Mouse (Mus musculus) granulocyte monocyte progenitor cell, adult 5-6 weeks (primary cell): Measurements from ENCODE around the gene Gm28043. TPM values are rescaled to one million over a fixed set of nuclear protein-coding genes. Genes with fewer than 3 reads are reported as not detected.

Experiments used
- ATAC-seq: replicated peaks from 2 replicates; pipeline ENCODE4 v1.8.0; 2016; ENCODE audit warnings: mild to moderate bottlenecking, moderate TSS enrichment, inconsistent platforms; ENCODE audit not compliant: poor library complexity, severe bottlenecking
- total RNA-seq, 2 experiments: library from RNA; stranded (forward) in 1 of 2; stranded (reverse) in 1 of 2; fragments of 200-712, 200-1000 nt in 1 of 2; fragments of >200 nt in 1 of 2; fragmentation: Nextera tagmentation in 1 of 2; gene quantifications; 2 replicates each; pipeline ENCODE4 v1.2.3; 2014 to 2017

Gm28043 gene
- total RNA-seq, 2 experiments from 2014 or later = 5.4 to 6.1 TPM

- no peak for ATAC-seq
Observed at GRCm38 (mm10) chr17:29619231-29619630, 4.6 kb downstream of the Gm28043 start.

DNA sequence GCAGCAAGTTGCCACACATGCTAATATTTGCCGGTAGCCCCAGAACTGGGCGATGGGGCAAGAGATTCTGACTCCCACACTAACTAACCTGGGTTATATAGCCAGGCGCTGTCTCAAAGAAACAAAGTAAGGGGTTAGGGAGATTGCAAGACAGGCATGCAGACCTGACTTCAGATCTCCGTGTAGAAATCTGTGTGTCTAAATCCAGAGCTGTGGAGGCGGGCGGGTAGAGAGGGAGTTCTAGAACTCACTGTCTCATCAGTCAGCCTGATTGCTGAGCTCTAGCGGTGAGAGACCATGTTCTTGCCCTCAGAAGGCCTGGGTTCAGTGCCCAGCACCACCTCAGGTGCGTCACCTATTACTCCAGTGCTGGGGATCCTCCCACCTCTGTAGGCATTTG, 8.8 kb downstream of the Gm28043 start:
- ATAC-seq = no peak

DNA sequence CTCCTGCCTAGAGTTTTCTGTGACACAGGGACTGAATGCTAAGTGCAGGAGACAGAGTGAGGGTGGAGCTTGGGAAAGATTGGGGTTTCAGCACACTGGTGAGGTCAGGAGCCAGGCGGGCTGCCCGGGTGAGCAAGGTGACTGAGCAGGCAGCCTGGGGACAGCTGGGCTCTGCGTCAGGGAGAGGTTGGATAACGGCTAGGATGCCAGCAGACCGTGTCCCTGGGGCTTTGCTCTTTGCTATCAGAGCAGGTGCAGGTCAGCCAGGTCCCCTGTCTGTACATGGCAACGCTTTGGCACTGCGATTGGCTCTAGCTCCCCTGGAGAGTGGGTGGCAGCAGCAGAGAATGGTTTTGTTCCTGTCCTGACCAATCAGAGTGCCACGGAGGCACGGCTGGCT, 12.6 kb downstream of the Gm28043 start:
- no peak for ATAC-seq

DNA sequence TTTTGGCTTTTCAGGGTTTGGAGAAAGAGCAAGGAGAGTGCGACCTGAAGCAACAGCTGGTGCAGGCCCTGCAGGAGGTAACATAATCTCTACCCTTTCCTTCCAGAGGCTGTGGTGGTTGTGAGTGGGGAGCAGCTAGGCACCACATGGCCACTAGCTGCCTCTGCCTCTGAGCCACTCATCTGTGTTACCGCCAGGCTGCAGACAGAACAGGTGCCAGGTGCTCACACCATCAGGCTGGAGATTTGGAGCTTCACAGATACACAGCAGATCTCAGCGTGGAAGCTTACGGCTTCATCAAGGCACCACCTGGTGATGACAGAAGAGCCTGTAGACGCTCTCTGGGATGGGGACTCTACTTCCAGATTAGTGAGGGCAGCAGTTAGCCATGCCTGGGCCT, 14.3 kb downstream of the Gm28043 start:
- no peak for ATAC-seq

DNA sequence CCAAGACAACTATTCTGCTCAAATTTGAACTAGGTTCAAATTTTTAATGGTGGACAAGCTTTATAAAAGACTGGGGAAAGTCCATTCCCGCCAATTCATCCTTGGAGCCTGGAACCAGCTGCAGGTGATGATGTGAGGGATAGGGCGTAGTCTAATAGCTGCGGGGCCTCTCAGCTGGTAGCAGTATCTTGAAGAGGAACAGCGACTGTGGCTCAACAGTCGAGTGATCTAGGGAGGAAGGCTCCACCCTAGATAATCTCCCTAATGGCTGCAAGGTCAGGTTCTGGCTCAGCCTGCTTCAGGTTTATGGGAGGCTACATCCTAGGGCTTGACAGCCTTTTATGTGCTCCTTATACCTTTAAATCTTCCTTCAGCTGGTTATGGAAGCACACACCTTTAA, 14.9 kb downstream of the Gm28043 start:
- ATAC-seq = no peak

DNA sequence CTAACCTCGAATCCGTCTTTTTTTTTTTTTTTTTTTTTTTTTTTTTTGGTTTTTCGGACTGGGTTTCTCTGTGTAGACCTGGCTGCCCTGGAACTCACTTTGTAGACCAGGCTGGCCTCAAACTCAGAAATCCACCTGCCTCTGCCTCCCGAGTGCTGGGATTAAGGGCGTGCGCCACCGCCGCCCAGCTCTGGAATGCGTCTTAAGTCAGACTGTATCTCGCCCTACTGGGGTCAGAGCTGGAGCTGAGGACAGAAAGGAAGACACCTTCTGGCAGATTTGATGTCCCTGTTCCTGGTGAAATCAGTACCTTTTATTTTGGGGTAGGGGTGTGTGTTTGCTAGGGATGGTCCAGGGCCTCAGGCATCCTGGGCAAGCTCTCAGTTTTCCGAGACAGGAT, 17.6 kb downstream of the Gm28043 start:
- no peak for ATAC-seq

GRCm38 (mm10) chr17:29635492-29635891, 20.8 kb downstream of the Gm28043 start:
- ATAC-seq = no peak

- no peak for ATAC-seq
Observed at GRCm38 (mm10) chr17:29636118-29636517, 21.4 kb downstream of the Gm28043 start.

DNA sequence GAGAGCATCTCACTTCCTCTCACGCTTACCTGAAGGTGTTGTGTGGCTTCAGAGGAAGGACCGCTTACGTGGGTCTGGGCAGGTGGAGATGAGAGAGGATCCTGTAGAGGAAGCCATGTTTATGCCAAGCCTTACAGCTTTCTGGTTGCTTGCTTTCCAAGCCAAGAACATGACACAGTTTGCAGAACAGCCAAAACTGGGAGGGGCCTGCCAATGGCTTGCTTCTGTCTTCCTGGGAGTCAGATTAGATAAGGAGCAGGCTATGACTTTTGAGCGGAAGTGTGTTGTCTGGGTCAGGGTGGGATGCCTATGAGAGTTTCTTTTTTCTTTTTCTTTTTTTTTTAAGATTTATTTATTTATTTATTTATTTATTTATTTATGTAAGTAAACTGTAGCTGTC, 22.7 kb downstream of the Gm28043 start:
- ATAC-seq = no peak

DNA sequence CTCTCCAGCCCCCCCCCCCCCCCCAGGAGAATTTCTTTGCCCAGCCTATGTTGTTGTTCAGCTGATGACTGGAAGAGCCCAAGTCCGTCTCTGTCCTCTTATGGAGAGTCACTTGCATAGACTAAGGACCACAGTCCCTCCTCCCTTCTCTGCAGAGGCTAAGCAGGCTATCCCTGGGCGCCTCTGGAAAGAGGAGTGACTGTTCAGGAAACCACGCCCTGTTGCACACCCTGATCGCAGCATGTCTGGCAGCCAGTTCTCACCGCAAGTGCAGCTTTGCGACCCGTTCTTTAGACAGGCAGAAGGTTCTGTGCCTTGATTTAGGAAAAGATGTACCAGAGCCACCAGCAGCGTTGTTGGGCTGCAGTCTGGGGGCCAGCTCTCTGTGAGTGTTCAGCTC, 23.2 kb downstream of the Gm28043 start:
- ATAC-seq = no peak; the same call in 1 of the 2 replicates

DNA sequence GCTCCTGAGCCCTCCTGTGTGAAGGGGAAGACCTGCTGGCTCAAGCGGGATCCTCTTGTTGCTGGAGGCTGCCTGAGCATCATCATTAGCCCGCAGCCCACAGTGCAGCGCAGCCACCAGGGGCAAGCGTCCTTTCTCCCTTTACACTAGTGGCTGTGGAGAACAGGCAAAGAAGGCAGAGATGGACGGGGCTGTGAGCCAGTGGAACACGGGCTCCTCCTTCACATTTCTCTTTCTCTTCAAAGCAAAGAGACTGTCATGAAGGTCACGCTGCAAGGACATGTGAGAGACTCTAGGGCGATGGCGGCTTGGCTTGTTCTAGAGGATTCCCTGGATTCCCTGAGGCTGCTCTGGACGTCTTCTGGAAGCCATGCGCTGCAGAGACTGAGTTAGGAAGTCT, 26.3 kb downstream of the Gm28043 start:
- ATAC-seq = no peak

- ATAC-seq = no peak
Observed at GRCm38 (mm10) chr17:29642219-29642618, 27.5 kb downstream of the Gm28043 start.

DNA sequence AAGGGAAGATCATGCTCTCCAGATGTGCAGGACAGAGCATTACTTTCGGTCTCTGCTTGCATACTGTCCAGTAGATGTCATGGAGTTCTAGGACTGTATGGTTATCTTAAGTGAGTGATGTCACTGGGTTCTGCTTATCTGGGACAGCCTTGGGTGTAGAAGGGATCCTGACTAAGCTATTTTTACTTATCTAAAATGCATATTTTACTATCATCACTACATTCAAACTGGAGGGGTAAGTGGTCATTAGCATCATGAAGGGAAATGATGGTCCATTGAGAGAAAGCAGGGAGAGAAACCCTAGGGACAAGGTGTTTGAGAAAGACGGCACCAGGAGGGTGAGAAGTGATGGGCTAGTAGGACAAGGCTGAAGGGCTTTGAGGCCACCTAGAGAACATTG, 43.6 kb downstream of the Gm28043 start:
- no peak for ATAC-seq

GRCm38 (mm10) chr17:29660076-29660761, 45.5 kb downstream of the Gm28043 start, which contains the start of gene Cmtr1:
Gene Cmtr1 (plus strand): TSS chr17:29660595.
- ATAC-seq = peak; percentile 96

DNA sequence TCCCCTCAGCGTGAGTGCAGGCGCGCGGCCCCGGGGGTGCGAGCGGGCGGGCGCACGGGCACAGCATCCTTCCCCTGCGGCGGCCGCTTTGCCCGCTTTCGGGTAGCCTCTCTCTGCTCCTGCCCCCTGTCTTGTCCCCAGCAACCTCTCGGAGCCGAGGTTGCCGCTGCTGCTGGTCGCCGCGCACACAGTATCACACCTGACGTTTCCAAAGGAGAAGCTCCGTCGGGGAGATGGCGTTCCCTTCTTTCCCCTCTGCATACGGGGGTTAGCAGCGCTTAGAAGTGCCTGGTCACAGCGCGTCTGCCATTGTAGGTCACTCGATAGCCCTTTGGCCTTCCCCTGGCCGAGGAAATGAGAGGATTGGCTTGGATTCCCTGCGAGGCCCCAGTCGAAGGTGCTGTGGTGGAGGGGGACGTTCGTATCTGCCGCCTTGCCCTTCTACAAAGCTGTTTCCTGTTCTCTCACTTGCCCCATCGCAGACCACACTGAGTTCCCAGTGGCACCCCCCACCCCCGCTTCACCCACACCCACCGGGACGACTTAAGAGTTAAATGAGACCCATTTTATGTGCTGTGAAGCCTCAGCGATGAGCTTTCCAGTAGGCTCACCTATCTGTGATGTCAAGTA, 46.2 kb downstream of the Gm28043 start:
- peak; percentile 60 for ATAC-seq

GRCm38 (mm10) chr17:29662145-29662544, 47.5 kb downstream of the Gm28043 start:
- ATAC-seq = no peak

DNA sequence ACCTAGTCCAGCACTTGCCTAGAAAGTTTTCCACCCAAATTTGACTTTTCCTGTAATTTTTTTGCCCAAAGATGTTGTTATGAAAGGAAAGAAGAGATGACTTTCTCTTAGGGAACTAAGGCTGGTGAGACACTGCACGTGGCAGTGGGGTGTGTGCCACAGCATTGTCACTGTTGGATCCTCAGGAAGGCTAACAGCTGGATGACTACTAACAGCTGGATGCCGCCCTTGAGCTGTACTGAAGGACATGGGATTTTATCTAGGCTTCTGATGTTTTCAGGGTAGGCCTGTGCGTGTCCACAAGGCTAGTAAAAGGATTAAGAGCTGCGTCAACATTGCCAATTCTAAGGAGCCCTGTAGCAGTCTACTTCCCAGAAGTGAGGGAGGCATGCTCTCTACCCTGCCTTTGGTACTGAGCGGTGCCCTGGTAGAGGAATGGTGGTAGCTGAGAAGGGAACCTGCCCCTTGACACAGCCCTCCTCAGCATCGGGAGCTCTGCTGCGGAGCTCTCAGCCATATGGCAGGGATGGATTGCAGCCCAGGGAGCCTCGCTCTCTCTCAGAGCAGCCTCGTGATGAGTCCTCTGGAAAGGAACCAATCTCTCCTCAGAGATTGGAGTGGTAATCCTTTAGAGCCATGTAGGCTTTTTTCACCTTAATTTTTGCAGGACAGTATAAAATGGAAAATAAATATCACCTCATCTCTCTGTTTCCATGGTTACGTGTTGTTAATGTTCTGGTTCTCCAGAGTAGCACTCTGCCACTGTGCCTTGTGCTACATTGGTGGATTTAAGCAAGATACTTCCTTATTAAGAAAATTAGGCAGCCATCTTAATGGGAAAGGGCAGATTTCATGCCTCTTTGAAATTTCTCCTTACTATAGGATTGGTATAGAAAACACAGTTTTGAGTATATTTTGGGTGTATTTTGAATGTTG, 53.6 kb downstream of the Gm28043 start:
- no peak for ATAC-seq

- no peak for ATAC-seq
Observed at GRCm38 (mm10) chr17:29669030-29669429, 54.4 kb downstream of the Gm28043 start.

DNA sequence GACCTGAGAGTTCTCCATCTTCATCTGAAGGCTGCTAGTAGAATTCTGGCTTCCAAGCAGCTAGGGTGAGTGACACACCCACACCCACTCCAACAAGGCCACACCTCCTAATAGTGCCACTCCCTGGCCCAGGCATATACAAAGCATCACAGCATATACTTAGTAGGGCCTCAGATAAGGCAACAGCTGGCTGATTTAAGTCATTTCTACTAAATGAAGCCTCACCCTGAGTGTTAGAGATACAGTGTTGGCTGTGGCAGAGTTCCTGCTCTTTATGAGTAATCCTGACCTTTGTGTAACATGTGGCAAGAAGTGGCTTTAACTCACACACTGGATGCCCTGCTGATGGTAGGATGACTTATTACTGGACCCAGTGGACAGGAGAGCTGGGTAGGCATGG, 55.3 kb downstream of the Gm28043 start:
- no peak for ATAC-seq

DNA sequence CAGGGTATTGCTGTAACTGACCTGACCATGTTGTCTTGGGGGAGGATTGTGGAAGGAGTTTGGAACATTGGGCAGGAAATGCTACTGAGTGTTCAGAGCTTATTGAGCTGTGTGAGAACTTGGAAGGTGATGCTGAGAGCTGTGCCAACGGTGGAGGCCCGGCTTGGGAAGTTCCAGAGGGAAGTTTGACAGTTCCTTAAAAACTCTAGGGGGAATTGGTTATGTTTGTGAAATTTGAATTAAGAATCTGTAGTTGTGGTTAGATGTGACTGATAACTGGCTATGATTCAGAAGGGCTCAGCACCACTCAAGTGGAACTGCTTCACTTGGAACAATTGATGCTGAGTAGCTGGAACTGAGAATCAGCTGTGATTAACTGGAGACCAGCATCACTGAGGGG, 56.3 kb downstream of the Gm28043 start:
- ATAC-seq = no peak

GRCm38 (mm10) chr17:29673325-29673724, 58.6 kb downstream of the Gm28043 start:
- peak; percentile 73 for ATAC-seq
